Mouse (Mus musculus) liver, embryonic 15.5 days (tissue): ENCODE results near the gene Bex3. TPM values are rescaled to one million over a fixed set of nuclear protein-coding genes. Genes with fewer than 3 reads are reported as not detected.
"Not testable (repeated sequence)": the region's sequence is repeated elsewhere in the genome, so short reads cannot be mapped to it uniquely, and the experiment has no call there.

Experiments
- ATAC-seq: fragments of 200-750 bp; cut with Nextera tagmentation; 2 replicates; pipeline ENCODE4 v1.8.0; 2017; ENCODE audit warnings: moderate number of reproducible peaks, mild to moderate bottlenecking, moderate library complexity; ENCODE audit not compliant: insufficient read depth
- H3K27ac ChIP-seq: fragments of 300-500 bp; sonication (generic); replicated peaks from 2 replicates; pipeline ENCODE4 v1.5.1; 2015; ENCODE audit warnings: mild to moderate bottlenecking, inconsistent platforms
- H3K27me3 ChIP-seq: fragments of 300-500 bp; sonication (generic); 2 replicates; pipeline ENCODE4 v1.6.1; 2015; ENCODE audit warnings: mild to moderate bottlenecking, inconsistent platforms
- H3K36me3 ChIP-seq: fragments of 300-500 bp; sonication (generic); replicated peaks from 2 replicates; pipeline ENCODE4 v1.6.1; 2015; ENCODE audit warnings: moderate library complexity, mild to moderate bottlenecking, inconsistent platforms
- H3K4me1 ChIP-seq: fragments of 300-500 bp; sonication (generic); replicated peaks from 2 replicates; pipeline ENCODE4 v1.6.1; 2015; ENCODE audit warnings: inconsistent platforms
- H3K4me2 ChIP-seq: fragments of 300-500 bp; sonication (generic); 2 replicates; pipeline ENCODE4 v1.6.1; 2015; ENCODE audit warnings: moderate library complexity, mild to moderate bottlenecking, inconsistent platforms
- H3K4me3 ChIP-seq: fragments of 300-500 bp; sonication (generic); replicated peaks from 2 replicates; pipeline ENCODE4 v1.5.1; 2015; ENCODE audit warnings: mild to moderate bottlenecking, inconsistent platforms
- H3K9ac ChIP-seq: fragments of 300-500 bp; sonication (generic); 2 replicates; pipeline ENCODE4 v1.6.1; 2015; ENCODE audit warnings: moderate library complexity, mild to moderate bottlenecking, inconsistent platforms
- H3K9me3 ChIP-seq: fragments of 300-500 bp; sonication (generic); replicated peaks from 2 replicates; pipeline ENCODE4 v1.6.1; 2016; ENCODE audit warnings: inconsistent platforms
- WGBS: fragments of 180-500 bp; shearing (Covaris S2); methylation state at CpG from one replicate; pipeline ENCODE4 v1.1.7; 2015; ENCODE audit warnings: mixed read lengths; ENCODE audit not compliant: insufficient replicate concordance; 5-methylcytosine and 5-hydroxymethylcytosine counted together
- polyA plus RNA-seq: library from polyadenylated mRNA; unstranded; fragments of >200 nt; fragmentation: Nextera tagmentation; extraction: Ambion mirVana; gene quantifications from 2 replicates; pipeline ENCODE4 v1.2.1, GENCODE M21; 2015

Gene Bex3
- polyA plus RNA-seq, 1 experiment from 2014 or later, result 212 TPM

DNA sequence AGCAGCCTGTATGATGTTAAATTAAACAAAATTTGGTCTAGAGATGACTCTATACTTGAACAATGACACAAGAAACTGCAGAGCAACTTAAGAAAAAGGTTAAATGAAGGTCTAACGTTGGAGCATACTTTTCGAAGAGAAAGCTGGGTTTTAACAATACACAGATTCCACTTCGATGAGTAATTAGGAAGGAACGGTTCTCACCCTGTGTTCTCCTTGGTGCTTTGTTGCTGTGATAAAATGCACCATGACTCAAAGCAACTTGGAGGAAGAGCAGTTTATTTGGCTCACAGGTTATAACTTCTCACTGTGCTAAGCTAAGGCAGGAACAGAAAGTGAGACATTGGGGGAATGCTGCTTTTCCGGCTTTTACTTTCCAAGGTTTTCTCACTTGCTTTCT lies 2.3 kb upstream of the Bex3 start:
- no peak for ATAC-seq
- Histone ChIP-seq H3K4me2 (no peak overlapping the region), H3K36me3 (no peaks in the 10 kb centered on the region), H3K27ac (no peak overlapping the region), H3K4me3 (no peak overlapping the region), H3K4me1 (no peaks in the 10 kb centered on the region; the same call in 1 of the 2 replicates), H3K9me3 (no peaks in the 10 kb centered on the region), H3K9ac (no peak overlapping the region), H3K27me3 (no peaks in the 10 kb centered on the region)
- WGBS, result 60% methylated on average over 5 of the region's 5 CpGs

DNA sequence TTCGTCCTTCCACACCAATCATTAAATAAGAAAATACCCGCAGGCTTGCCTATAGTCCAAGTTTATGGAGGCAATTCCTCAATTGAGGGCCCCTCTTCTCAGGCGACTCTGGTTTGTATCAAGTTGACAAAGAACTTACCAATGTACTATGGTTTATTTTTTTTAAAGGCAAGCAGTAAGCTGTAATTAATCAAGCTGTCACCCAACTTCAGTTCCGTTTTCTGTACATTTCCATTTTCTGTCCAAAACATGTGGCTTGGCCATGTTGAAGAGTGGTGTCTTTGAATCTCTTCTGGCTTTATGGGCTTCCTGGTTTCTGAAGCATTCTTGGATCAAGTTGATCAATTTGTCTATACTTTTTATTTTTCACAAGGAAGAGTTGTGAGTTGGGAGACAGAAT lies 1.9 kb upstream of the Bex3 start:
- 63% methylated on average over 4 of the region's 4 CpGs for WGBS
- no peak overlapping the region for H3K4me2 ChIP-seq
- no peaks in the 10 kb centered on the region for H3K36me3 ChIP-seq
- no peak overlapping the region for H3K9ac ChIP-seq
- H3K4me1 ChIP-seq, result no peaks in the 10 kb centered on the region; the same call in 1 of the 2 replicates
- H3K9me3 ChIP-seq, result no peaks in the 10 kb centered on the region
- H3K4me3 ChIP-seq, result no peak overlapping the region
- no peak overlapping the region for H3K27ac ChIP-seq
- ATAC-seq, result no peak
- H3K27me3 ChIP-seq, result no peaks in the 10 kb centered on the region

DNA sequence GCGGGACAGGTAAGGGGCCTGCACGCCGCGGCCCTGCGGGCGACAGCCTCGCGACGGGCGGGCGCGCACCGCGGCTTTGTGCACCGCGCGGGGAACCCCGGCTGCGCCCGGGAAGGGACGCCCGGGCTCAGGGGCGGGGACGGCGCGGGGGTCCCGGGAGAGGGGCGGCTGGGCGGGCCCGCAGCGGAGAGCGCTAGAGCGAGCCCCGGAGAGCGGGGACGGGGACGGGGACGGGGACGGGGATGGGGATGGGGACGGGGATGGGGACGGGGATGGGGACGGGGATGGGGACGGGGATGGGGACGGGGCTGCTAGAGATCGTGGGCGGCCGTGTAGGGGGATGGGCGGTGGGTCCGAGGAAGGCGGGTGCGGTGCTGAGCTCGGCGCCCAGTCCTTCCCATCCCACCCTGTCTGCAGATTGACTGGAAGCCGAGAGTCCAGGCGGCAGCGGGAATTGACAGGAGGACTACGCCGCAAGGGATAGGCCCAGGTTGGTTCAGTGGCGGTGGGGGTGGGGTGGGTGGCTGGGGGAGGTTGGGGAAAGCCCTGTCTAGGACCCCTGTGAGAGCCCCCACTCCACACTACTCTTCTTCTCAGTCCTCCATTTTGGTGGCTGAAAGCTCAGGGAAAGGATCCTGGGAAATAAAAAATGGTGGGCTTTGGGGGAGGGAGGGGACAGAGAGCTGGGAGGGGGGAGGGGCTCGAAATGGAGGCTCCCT lies 499 bp downstream of the Bex3 start:
- not testable (repeated sequence) for H3K9me3 ChIP-seq, H3K4me1 ChIP-seq, H3K27me3 ChIP-seq, H3K27ac ChIP-seq, H3K36me3 ChIP-seq
- Histone ChIP-seq H3K4me2 (peak overlapping the region; percentile 58), H3K9ac (peak overlapping the region; percentile 18; the same call in 1 of the 2 replicates), H3K4me3 (peak overlapping the region; percentile 53)
- 18% methylated on average over 11 of the region's 60 CpGs for WGBS
- peak; percentile 13; the same call in 1 of the 2 replicates for ATAC-seq

DNA sequence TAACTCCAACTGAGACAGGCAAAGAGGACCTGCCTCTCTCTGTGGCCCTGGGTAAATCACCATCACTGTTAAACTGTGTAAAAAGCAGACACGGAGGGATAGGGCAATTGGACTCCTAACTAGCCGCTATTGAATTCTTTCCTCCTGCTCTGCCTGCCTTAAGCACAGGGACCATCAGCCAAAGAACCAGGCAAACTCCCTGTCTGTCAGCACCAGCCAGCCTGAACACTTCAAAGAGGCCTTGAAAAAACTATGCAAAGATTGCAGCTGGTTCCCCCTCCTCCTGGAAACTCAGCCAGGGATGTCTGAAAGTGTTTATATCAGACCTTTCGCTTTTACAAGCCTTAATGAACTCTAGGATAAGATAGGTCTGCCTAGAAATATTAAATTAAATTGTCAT lies 4.5 kb downstream of the Bex3 start:
- Histone ChIP-seq H3K27me3 (no peaks in the 10 kb centered on the region), H3K36me3 (no peaks in the 10 kb centered on the region), H3K4me2 (no peak overlapping the region), H3K4me3 (no peak overlapping the region), H3K27ac (no peak overlapping the region), H3K9ac (no peak overlapping the region), H3K9me3 (no peaks in the 10 kb centered on the region), H3K4me1 (no peaks in the 10 kb centered on the region; the same call in 1 of the 2 replicates)
- WGBS, result 36% methylated on average over 3 of the region's 3 CpGs
- ATAC-seq, result no peak

DNA sequence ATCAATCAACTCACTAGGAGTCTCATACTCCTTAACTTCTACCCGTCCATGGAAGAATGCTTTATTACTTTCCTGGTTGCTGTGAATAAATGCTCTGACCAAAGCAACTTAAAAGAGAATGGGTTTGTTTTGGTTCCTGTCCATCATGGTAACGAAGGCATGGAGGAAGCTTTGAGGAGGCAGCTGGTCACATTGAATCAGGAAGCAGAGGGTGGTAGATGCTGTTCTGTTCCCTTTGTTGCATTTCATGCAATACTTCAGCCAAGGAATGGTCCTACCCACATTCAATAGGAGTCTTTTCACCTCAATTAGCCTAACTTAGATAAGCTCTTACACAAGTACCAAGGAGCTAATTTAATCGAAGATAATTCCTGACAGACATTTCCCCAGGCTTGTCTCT lies 5.3 kb downstream of the Bex3 start:
- Histone ChIP-seq H3K27ac (no peak overlapping the region), H3K27me3 (no peaks in the 10 kb centered on the region), H3K4me1 (no peaks in the 10 kb centered on the region), H3K4me3 (no peak overlapping the region), H3K9me3 (no peaks in the 10 kb centered on the region), H3K36me3 (no peaks in the 10 kb centered on the region), H3K4me2 (no peak overlapping the region), H3K9ac (no peak overlapping the region)
- no peak for ATAC-seq
- 37% methylated on average over 3 of the region's 3 CpGs for WGBS

DNA sequence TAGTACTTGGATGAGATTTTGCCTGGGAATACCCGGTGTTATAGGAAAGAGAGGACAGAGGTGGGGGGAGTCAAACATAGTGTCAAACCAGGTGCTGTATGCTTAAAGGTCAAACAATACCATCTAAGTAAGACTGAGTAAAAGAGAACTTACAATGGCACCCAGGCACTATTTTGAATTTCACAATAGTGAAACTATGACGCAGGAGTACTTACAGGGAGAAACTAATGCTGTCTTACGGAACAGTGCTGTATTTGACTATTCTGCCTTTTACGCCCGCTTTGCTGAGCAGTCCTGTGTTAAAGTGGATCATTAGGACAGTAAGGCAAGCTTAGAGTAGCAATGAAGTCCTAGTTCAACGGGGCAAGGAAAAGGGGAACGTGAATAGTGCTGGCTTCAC lies 7.5 kb downstream of the Bex3 start:
- Histone ChIP-seq H3K4me1 (no peaks in the 10 kb centered on the region), H3K36me3 (no peaks in the 10 kb centered on the region), H3K4me3 (no peak overlapping the region), H3K27ac (no peak overlapping the region), H3K4me2 (no peak overlapping the region), H3K27me3 (no peaks in the 10 kb centered on the region), H3K9ac (no peak overlapping the region), H3K9me3 (no peaks in the 10 kb centered on the region)
- no peak for ATAC-seq
- 61% methylated on average over 7 of the region's 7 CpGs for WGBS

DNA sequence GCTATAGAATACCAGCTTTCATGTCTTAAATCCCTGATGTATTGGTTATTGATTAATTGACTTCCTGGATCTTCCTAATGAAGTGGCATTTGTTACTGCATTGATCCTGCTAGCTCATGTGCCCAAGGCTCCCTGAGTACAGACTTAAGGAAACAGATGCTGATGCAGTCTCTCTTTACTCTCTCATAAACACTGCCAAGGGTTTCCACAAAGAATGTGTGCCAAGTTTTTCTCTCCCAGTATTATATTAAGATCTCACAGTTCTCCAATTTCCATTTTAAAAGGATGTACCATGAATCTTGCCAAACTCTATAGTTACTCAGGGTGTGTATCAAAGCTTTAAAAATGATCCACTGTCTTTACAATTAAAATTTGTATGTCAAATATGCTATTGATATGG lies 8.3 kb downstream of the Bex3 start:
- ATAC-seq, result no peak

DNA sequence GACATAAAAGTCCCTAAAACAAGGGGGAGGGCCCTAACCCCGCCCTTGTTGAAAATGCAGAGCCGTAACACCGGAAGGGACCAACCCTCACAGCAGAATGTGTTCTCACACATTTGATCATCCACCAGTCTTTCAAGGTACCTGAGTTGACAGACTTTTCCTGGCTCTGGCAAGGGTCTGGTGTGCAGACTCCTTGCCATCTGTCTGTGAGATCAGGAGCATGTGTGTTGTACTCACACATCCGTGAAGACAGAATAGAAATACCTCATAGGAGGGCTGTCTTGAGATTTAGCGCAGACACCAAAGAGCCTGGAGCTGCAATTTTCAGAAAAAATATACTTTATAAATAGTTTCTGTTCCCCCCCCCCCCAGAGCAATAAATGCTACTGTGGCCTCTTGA lies 9.4 kb downstream of the Bex3 start:
- no peak for ATAC-seq
- H3K4me2 ChIP-seq, result no peak overlapping the region
- H3K27ac ChIP-seq, result no peak overlapping the region
- no peaks in the 10 kb centered on the region for H3K4me1 ChIP-seq
- no peak overlapping the region for H3K9ac ChIP-seq
- no peaks in the 10 kb centered on the region for H3K9me3 ChIP-seq
- 74% methylated on average over 5 of the region's 5 CpGs for WGBS
- H3K36me3 ChIP-seq, result no peaks in the 10 kb centered on the region
- no peaks in the 10 kb centered on the region for H3K27me3 ChIP-seq
- H3K4me3 ChIP-seq, result no peak overlapping the region

More for the DNA sequence above, 8.3 kb downstream of the Bex3 start:
- H3K4me1 ChIP-seq, result no peaks in the 10 kb centered on the region
- H3K9ac ChIP-seq, result no peak overlapping the region
- H3K36me3 ChIP-seq, result no peaks in the 10 kb centered on the region
- H3K27me3 ChIP-seq, result no peaks in the 10 kb centered on the region
- H3K9me3 ChIP-seq, result no peaks in the 10 kb centered on the region
- H3K4me3 ChIP-seq, result no peak overlapping the region
- no peak overlapping the region for H3K27ac ChIP-seq
- no peak overlapping the region for H3K4me2 ChIP-seq

DNA sequence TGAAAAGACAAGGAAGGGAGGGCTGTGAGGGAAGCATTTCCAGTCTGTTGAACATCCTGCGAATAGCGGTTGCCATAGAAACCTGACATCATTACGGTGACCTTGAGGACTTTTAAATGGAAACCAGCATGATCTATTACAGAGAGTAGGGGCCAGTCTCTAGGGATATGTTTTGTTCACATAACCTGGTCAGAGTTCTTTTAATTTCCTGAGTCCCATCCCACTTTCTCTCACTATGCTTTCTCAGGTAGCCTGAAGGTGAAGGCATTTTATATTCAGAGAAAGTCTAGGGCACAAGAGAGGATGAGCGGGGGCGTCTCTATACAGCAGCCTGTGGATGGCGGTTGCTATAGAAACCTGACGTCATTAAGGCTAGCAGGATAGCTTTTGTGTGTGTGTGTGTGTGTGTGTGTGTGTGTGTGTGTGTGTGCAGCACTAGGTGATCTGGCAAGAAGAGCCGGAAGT lies 20.8 kb downstream of the Bex3 start:
- no peaks in the 10 kb centered on the region for H3K4me1 ChIP-seq
- WGBS, result 46% methylated on average over 8 of the region's 8 CpGs
- ATAC-seq, result no peak
- no peak overlapping the region for H3K9ac ChIP-seq
- H3K27ac ChIP-seq, result no peak overlapping the region
- no peak overlapping the region for H3K4me3 ChIP-seq
- H3K4me2 ChIP-seq, result no peak overlapping the region
- no peaks in the 10 kb centered on the region for H3K9me3 ChIP-seq
- no peaks in the 10 kb centered on the region for H3K27me3 ChIP-seq
- H3K36me3 ChIP-seq, result no peaks in the 10 kb centered on the region

DNA sequence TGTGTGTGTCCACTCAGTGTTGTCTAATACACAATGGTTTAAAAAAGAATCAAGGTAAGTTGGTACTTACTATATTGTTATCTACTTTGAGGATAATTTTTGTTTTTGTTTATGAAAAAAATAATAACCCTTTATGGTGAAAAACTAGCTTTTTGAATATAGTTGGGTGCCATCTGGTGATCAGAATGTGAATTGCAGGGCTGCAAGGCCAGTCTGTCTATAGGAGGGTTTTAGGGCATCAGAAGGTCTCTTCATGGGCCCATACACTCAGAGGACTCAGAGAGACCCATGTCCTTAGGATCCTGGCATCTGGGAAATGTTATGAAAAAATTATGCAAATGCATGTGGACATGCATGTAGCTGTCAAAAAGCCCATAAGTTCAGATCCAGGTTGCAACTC lies 34.2 kb downstream of the Bex3 start:
- Histone ChIP-seq H3K9ac (no peak overlapping the region), H3K4me2 (no peak overlapping the region), H3K4me1 (no peaks in the 10 kb centered on the region), H3K9me3 (no peaks in the 10 kb centered on the region), H3K27me3 (no peaks in the 10 kb centered on the region), H3K27ac (no peak overlapping the region), H3K4me3 (no peak overlapping the region), H3K36me3 (no peaks in the 10 kb centered on the region)
- ATAC-seq, result no peak

DNA sequence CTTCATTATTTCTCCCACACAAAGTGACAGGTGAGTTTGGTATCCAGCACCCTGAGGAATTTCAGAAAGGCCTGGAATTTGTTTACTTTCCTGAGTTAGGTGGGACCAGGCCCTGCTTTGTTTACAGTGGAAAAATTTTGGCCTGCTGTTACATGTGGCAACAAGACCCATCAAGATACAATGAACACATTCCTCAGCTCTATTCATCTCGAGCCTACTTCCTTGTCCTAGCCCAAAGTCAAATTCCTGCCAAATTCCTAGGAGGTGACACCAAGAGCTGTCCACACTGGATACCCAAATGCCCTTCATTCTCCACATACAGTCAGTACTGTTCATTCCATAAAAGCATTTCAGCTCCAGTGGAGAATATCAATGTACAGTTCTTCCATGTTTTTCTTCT lies 36.1 kb downstream of the Bex3 start:
- no peaks in the 10 kb centered on the region for H3K27me3 ChIP-seq
- H3K36me3 ChIP-seq, result no peaks in the 10 kb centered on the region
- H3K4me3 ChIP-seq, result no peak overlapping the region
- no peak overlapping the region for H3K27ac ChIP-seq
- ATAC-seq, result no peak
- no peak overlapping the region for H3K4me2 ChIP-seq
- H3K4me1 ChIP-seq, result no peaks in the 10 kb centered on the region
- 19% methylated on average over 1 of the region's 1 CpGs for WGBS
- no peaks in the 10 kb centered on the region for H3K9me3 ChIP-seq
- no peak overlapping the region for H3K9ac ChIP-seq

DNA sequence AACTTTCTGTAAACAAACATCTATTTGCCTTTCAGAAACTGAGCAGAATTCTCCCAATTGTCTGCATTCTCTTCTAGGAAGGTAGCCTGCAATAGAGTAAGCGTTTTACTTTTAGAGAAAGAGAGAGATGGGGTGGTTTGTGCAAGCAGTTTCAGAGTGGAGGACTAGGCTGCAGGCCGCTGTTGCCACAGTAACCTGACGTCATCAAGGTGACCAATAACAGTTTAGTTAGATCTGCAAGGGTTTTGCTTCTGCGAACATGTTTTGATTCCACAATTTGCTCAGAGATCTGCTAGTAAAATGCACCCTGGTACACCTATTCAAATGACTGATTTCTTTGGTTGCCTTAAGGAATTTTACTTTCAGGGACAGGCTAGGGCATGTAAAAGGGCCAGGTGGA lies 43.2 kb downstream of the Bex3 start:
- no peak overlapping the region for H3K4me3 ChIP-seq
- no peak overlapping the region for H3K4me2 ChIP-seq
- H3K27me3 ChIP-seq, result no peaks in the 10 kb centered on the region
- no peaks in the 10 kb centered on the region for H3K36me3 ChIP-seq
- no peaks in the 10 kb centered on the region for H3K4me1 ChIP-seq
- H3K9me3 ChIP-seq, result no peaks in the 10 kb centered on the region
- ATAC-seq, result no peak
- H3K9ac ChIP-seq, result no peak overlapping the region
- H3K27ac ChIP-seq, result no peak overlapping the region
- WGBS, result 44% methylated on average over 4 of the region's 4 CpGs
